Comparison of ENCODE assay signal across 11 mouse cellular contexts in genomic region chr10:31252584-31253381, GRCm38 (mm10).
DNase-seq lines count a peak whose midpoint lies in the region; ATAC-seq lines count a peak whose summit lies in the region.
"Had no signal": no experiment of that assay in that cellular context is flagged by ENCODE, and none has a peak within 500 bp of the region (broad histone marks: within the 10 kb centered on the region; RNA-seq: fewer than 3 reads in every experiment).

No protein-coding gene starts in this region.

- H3K27ac ChIP-seq in hindbrain, embryonic 11.5 days (ENCODE audit: low read depth, low read length), result no peak overlapping the region
- no peak overlapping the region for H3K27ac ChIP-seq in hindbrain, embryonic 10.5 days

- DNase-seq in hindbrain, embryonic 11.5 days (ENCODE audit: low spot score), result no peak
- no peak for DNase-seq in hindbrain, embryonic 10.5 days (ENCODE audit: low spot score)
- peak; percentile 41 for DNase-seq in Muller cell, postnatal 12 days (ENCODE audit: inconsistent ontology term)
- peak; percentile 8 to 30 for DNase-seq in cerebellum, postnatal 10 days
- DNase-seq in left cerebral cortex, adult 18-20 months (ENCODE audit: low spot score in 2 of 2), result peak; percentile 12 to 29
- no peak for DNase-seq in adrenal gland, postnatal 14 days
- no peak for DNase-seq in c-Kit-positive CD71-positive TER-119-positive erythroid progenitor cells, embryonic 14.5 days (ENCODE audit: low spot score)
- DNase-seq: adrenal gland, adult 8-10 months; kidney, postnatal 14 days; right cerebral cortex, postnatal 25 days; thymus, adult 2 months had no signal

- no peaks in the 10 kb centered on the region for H3K9me3 ChIP-seq in hindbrain, embryonic 11.5 days (ENCODE audit: control insufficient read depth, low read length)
- no peaks in the 10 kb centered on the region for H3K9me3 ChIP-seq in hindbrain, embryonic 10.5 days

- H3K4me2 ChIP-seq in hindbrain, embryonic 11.5 days (replicated peaks; ENCODE audit: low read depth, low read length), result no peak overlapping the region

- H3K4me1 ChIP-seq in hindbrain, embryonic 11.5 days (replicated peaks; ENCODE audit: control insufficient read depth, insufficient read depth, low read length), result no peaks in the 10 kb centered on the region
- peaks cover 5% of the 10 kb centered on the region for H3K4me1 ChIP-seq in hindbrain, embryonic 10.5 days (replicated peaks)

- H3K27me3 ChIP-seq in hindbrain, embryonic 11.5 days (ENCODE audit: control insufficient read depth, insufficient read depth, low read length), result no peaks in the 10 kb centered on the region
- no peaks in the 10 kb centered on the region for H3K27me3 ChIP-seq in hindbrain, embryonic 10.5 days (ENCODE audit: insufficient read depth, poor library complexity, severe bottlenecking)

- ATAC-seq in hindbrain, embryonic 11.5 days (ENCODE audit: low FRiP score), result peak; percentile 14; the same call in 1 of the 2 replicates

- no peak overlapping the region for H3K4me3 ChIP-seq in hindbrain, embryonic 11.5 days (ENCODE audit: low read depth, low read length)
- no peak overlapping the region for H3K4me3 ChIP-seq in hindbrain, embryonic 10.5 days

- no peaks in the 10 kb centered on the region for H3K36me3 ChIP-seq in hindbrain, embryonic 11.5 days (ENCODE audit: control insufficient read depth, insufficient read depth, low read length)
- H3K36me3 ChIP-seq in hindbrain, embryonic 10.5 days, result no peaks in the 10 kb centered on the region

- H3K9ac ChIP-seq in hindbrain, embryonic 11.5 days (ENCODE audit: low read depth, low read length), result no peak overlapping the region

- WGBS in hindbrain, embryonic 11.5 days, result 59% methylated on average over 8 of the region's 8 CpGs
- WGBS in hindbrain, embryonic 10.5 days, result 54% methylated on average over 8 of the region's 8 CpGs

Comparison
In these comparisons a context has a peak if more than half of its experiments do, and no peak if none do; other contexts are left out.
1. DNase-seq: peak in Muller cell, postnatal 12 days (single experiment), cerebellum, postnatal 10 days (2 of 2) and left cerebral cortex, adult 18-20 months (2 of 2); none in hindbrain, embryonic 11.5 days (single experiment), hindbrain, embryonic 10.5 days (single experiment), adrenal gland, postnatal 14 days (single experiment) and c-Kit-positive CD71-positive TER-119-positive erythroid progenitor cells, embryonic 14.5 days (single experiment).